Mouse (Mus musculus): ENCODE measurements at regions not wholly inside any gene's neighbourhood (a gene's known extent, or its start where the extent isn't known, plus 50 kb on each side); places are given as distances from the start of the nearest gene placed in this dataset.

GRCm38 (mm10) chr11:20913598-20914296 lies 82.9 kb upstream of the Lgalsl start:
- no peaks in the 10 kb centered on the region for H3K36me3 ChIP-seq (ENCODE audit: control insufficient read depth, insufficient read depth, low read length)
- no peaks in the 10 kb centered on the region for H3K27me3 ChIP-seq (ENCODE audit: control insufficient read depth, insufficient read depth, low read length)
- WGBS = 26% methylated on average over 8 of the region's 8 CpGs
- 0 out of 2 replicates have a peak, but pooled peaks cover 2% of the 10 kb centered on the region for H3K4me1 ChIP-seq (ENCODE audit: control insufficient read depth, insufficient read depth, insufficient read length, low read length)
- peak; percentile 95 for TF ChIP-seq CTCF (IDR thresholded peaks at IDR 0.05; ENCODE audit: extremely low read depth, insufficient read length, insufficient replicate concordance, low read depth, low read length)
- no peak for TF ChIP-seq POLR2A (IDR thresholded peaks at IDR 0.05; ENCODE audit: low read depth, low read length)
- H3K4me3 ChIP-seq (ENCODE audit: low read depth, low read length) = no peak overlapping the region
- H3K27ac ChIP-seq (ENCODE audit: insufficient read depth, low read depth, low read length) = no peak overlapping the region

DNA sequence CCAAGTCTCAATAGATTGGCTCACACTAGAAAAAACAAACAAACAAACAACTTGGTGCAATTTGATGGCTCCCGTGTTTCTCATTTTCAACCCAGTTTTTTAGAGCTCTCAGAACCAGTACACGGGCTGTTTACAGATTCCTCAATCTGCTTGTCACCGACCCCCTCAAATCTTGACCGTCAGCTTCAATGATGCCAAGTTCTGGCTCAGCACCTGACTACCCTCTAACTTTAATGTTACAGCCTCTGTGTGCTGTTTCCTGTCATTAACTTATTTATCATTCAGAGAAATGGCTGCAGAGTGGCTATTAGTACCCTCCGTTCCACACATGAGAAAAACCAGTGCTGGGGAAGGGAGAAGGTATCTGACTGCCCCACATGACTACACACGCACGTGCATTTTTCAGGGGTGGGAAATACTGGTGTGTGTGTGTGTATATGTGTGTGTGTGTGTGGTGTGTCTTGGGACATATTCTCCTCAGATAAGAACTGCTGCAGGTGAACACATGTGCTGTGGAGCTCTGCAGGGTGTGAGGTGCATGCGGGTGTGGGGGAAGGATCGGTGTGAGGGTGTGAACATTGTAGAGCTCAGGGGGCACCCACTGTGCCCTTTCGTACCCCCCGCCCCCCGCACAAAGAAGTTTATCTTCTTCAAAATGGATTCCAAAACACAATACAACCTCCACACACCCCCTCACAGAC lies 83.6 kb upstream of the Lgalsl start:
- no peak overlapping the region for H3K27ac ChIP-seq (ENCODE audit: insufficient read depth, low read depth, low read length)
- H3K27me3 ChIP-seq (ENCODE audit: control insufficient read depth, insufficient read depth, low read length) = no peaks in the 10 kb centered on the region
- H3K36me3 ChIP-seq (ENCODE audit: control insufficient read depth, insufficient read depth, low read length) = no peaks in the 10 kb centered on the region
- H3K4me1 ChIP-seq (ENCODE audit: control insufficient read depth, insufficient read depth, insufficient read length, low read length) = 0 out of 2 replicates have a peak, but pooled peaks cover 2% of the 10 kb centered on the region
- TF ChIP-seq POLR2A (IDR thresholded peaks at IDR 0.05; ENCODE audit: low read depth, low read length) (no peak), CTCF (IDR thresholded peaks at IDR 0.05; ENCODE audit: extremely low read depth, insufficient read length, insufficient replicate concordance, low read depth, low read length) (no peak)
- no peak overlapping the region for H3K4me3 ChIP-seq (ENCODE audit: low read depth, low read length)
- WGBS = 62% methylated on average over 12 of the region's 12 CpGs

DNA sequence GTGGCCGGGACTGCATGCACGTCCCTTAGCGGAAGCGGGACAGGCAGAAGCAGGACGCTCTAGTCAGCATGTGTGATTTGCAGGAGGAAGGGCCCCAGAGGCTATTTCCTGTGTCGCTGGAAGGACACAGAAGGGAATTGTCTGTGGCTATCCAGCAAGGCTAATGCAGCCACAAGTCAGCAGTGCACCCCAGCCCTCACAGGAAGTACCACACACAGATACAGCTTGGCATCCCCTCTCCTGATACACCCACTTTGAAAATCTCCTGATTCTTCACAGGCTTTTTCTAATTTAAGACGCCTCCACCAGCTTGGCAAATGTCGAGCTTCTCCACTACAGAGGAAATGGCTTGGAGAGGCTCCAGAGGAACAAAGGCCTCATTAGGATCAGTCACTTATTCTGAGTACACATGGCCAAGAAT lies 84.3 kb upstream of the Lgalsl start:
- 48% methylated on average over 8 of the region's 8 CpGs for WGBS
- Histone ChIP-seq H3K4me1 (ENCODE audit: control insufficient read depth, insufficient read depth, insufficient read length, low read length) (0 out of 2 replicates have a peak, but pooled peaks cover 2% of the 10 kb centered on the region), H3K4me3 (ENCODE audit: low read depth, low read length) (no peak overlapping the region), H3K27me3 (ENCODE audit: control insufficient read depth, insufficient read depth, low read length) (no peaks in the 10 kb centered on the region), H3K36me3 (ENCODE audit: control insufficient read depth, insufficient read depth, low read length) (no peaks in the 10 kb centered on the region), H3K27ac (ENCODE audit: insufficient read depth, low read depth, low read length) (no peak overlapping the region)
- no peak for TF ChIP-seq POLR2A (IDR thresholded peaks at IDR 0.05; ENCODE audit: low read depth, low read length)

DNA sequence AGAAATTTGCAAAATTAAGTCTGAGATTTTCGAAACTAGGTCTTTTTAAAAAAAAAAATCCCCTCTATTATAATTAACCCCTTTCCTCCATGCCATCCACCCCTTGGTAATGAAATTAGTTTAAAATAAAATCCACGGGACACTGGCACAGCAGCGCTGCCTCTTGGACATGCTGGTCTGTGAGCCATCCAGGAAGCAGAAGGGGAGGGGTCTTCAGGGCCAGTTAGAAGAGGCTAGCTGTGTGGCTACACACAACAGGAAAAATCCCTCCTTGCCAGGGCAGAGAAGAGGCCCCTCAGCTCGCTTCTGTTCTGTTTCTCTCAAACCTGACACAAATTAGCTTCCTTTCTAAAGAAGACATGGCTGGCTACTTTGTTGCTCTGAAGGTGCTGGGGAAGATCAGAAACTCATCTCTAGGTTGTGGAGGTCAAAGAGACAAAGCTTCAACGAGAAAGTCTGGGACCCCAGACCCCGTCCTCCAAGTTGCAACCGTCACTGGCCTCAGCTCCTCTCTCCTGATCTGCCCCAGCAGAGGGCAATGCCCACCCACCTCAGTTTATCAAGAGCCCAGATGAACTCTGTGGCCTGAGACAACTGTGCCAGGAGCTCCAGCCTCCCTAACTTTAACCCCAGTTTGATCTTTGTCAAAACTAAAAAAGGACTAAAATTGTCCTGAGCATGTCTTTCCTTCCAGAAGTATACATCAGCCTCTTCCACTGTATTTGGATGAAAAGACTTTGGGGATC lies 85.0 kb upstream of the Lgalsl start:
- no peaks in the 10 kb centered on the region for H3K27me3 ChIP-seq (ENCODE audit: control insufficient read depth, insufficient read depth, low read length)
- 75% methylated on average over 7 of the region's 7 CpGs for WGBS
- no peak overlapping the region for H3K4me3 ChIP-seq (ENCODE audit: low read depth, low read length)
- no peaks in the 10 kb centered on the region for H3K36me3 ChIP-seq (ENCODE audit: control insufficient read depth, insufficient read depth, low read length)
- H3K27ac ChIP-seq (ENCODE audit: insufficient read depth, low read depth, low read length) = no peak overlapping the region
- 0 out of 2 replicates have a peak, but pooled peaks cover 2% of the 10 kb centered on the region for H3K4me1 ChIP-seq (ENCODE audit: control insufficient read depth, insufficient read depth, insufficient read length, low read length)
- TF ChIP-seq CTCF (IDR thresholded peaks at IDR 0.05; ENCODE audit: extremely low read depth, insufficient read length, insufficient replicate concordance, low read depth, low read length) (peak; percentile 35; the same call in 1 of the 2 replicates), POLR2A (IDR thresholded peaks at IDR 0.05; ENCODE audit: low read depth, low read length) (no peak)

DNA sequence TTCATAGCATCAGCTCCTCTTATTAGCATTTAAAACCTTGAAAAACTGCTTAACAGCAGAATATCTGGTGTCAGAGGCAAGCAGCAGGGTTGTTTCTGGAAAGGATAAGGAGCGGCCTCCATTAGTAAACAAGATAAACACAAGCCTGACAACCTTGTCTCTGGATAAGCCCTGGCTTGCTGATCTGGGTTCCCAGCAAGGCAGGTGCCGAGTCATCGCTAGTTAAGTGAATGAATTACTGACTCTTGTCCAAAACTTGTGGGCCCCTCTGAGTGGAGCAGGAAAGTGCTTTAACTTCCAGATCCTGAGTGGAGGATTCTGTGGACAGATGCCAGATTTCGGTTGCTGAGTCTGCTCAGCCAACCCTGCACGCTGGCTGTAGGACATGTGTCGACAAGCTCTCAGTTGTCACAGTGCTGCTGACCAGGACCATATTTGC lies 85.6 kb upstream of the Lgalsl start:
- 56% methylated on average over 6 of the region's 6 CpGs for WGBS

DNA sequence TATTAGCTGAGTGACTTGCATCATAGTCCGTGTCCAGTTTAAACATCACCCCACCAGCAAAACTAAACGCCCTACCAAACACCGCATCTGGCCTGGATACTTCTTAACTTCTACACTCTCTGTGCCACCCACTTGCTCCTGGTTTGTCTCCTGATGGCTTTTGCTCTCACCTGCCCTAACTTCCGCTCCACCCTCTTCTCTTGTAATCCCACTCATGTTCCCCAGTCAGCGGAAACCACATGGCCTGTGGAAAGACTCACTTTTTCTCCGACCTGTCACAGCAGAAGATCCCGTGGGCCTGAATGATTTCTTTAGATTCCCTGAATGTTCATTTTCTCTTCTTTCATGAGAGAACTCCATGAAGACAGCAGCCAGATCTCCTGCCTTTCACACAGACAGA lies 86.1 kb upstream of the Lgalsl start:
- Histone ChIP-seq H3K27ac (ENCODE audit: insufficient read depth, low read depth, low read length) (no peak overlapping the region), H3K27me3 (ENCODE audit: control insufficient read depth, insufficient read depth, low read length) (no peaks in the 10 kb centered on the region), H3K4me1 (ENCODE audit: control insufficient read depth, insufficient read depth, insufficient read length, low read length) (0 out of 2 replicates have a peak, but pooled peaks cover 2% of the 10 kb centered on the region), H3K4me3 (ENCODE audit: low read depth, low read length) (no peak overlapping the region), H3K36me3 (ENCODE audit: control insufficient read depth, insufficient read depth, low read length) (no peaks in the 10 kb centered on the region)
- TF ChIP-seq CTCF (IDR thresholded peaks at IDR 0.05; ENCODE audit: extremely low read depth, insufficient read length, insufficient replicate concordance, low read depth, low read length) = no peak
- TF ChIP-seq POLR2A (IDR thresholded peaks at IDR 0.05; ENCODE audit: low read depth, low read length) = no peak
- 95% methylated on average over 7 of the region's 7 CpGs for WGBS

More for the DNA sequence above, 85.6 kb upstream of the Lgalsl start:
- H3K4me1 ChIP-seq (ENCODE audit: control insufficient read depth, insufficient read depth, insufficient read length, low read length) = 0 out of 2 replicates have a peak, but pooled peaks cover 2% of the 10 kb centered on the region
- H3K4me3 ChIP-seq (ENCODE audit: low read depth, low read length) = no peak overlapping the region
- TF ChIP-seq POLR2A (IDR thresholded peaks at IDR 0.05; ENCODE audit: low read depth, low read length) (no peak), CTCF (IDR thresholded peaks at IDR 0.05; ENCODE audit: extremely low read depth, insufficient read length, insufficient replicate concordance, low read depth, low read length) (no peak)
- H3K36me3 ChIP-seq (ENCODE audit: control insufficient read depth, insufficient read depth, low read length) = no peaks in the 10 kb centered on the region
- H3K27me3 ChIP-seq (ENCODE audit: control insufficient read depth, insufficient read depth, low read length) = no peaks in the 10 kb centered on the region
- no peak overlapping the region for H3K27ac ChIP-seq (ENCODE audit: insufficient read depth, low read depth, low read length)
